Mouse (Mus musculus) sigmoid colon, adult 10 weeks (tissue): ENCODE data around the gene 4932415D10Rik. TPM values are rescaled to one million over a fixed set of nuclear protein-coding genes. Genes with fewer than 3 reads are reported as not detected.

Source experiments
- polyA plus RNA-seq: library from polyadenylated mRNA; stranded (reverse); fragments of 350-450 nt; fragmentation: Illumina TruSeq; extraction: RNeasy Lipid Tissue Mini Kit (QIAGEN cat#74804); gene quantifications from one replicate; pipeline ENCODE4 v1.2.3, GENCODE M21; 2014; ENCODE audit warnings: low read depth, low replicate concordance

Gene 4932415D10Rik
- not detected for polyA plus RNA-seq

DNA sequence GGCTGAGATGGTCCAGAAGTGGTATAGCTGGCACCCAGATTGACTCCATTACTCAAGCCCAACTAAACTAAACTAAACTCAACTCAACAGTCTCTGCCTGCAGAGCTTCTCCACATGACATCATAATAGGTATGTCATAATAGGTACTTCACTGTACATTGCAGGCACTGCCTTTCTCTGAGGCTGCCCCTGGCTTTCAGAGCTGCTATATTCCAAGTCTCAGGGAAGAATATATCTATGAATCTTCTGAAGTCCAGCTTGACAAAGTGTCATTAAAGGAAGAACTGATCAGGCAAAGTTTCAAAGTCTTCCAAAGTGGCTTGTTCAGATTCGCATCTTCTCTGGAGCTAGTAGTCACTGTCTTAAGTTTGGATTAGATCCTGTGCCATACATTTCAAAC is at the start of gene 4932415D10Rik:
TSS of gene 4932415D10Rik (minus strand) at position 101 of the 400 bp plus-strand sequence.

DNA sequence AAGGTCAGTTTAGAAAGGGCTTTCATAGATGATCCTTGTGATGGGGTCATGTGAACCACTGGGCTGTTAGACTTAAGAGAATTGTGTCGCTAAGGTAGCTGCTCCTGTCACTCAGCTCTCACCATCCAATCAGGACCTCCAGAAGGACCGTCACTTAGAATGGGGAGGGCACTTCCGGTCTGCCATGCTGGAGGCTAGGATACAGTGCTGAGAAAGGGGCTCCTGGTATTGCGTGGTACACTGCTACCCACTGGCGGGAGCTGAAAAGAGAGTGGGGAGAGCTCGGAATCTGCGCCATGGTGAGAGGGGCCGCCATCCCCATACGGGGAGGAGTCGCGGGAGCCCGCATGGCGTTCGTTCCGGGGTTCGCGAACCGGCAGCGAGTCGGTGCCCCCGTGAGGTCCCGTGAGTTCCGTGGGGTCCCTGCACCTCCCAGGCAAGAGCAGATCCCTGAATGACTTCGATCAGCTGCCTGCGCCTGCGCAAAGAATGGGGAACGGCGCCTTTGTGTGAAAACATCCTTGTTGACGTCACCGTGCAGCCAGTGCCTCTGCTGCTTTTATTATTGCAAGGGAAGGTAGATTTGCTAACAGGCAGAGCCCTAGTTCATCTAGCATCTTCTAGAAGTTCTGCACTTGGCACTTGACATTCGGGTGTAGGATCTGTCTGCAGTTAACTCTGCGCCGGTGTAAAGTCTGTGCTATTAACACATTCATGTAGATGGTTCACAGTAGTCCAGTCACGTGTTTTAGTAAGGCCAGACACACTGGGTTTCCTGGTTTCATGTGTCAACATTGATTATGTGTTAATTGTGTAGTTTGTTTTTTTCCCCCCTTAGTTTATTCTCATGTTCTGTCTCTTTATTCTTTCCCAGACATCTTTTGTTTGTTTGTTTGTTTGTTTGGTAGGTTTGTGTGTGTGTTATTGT is 38.0 kb upstream of the 4932415D10Rik start, which contains the start of gene Gm4924:
TSS of gene Gm4924 (plus strand) at position 173 of the 928 bp plus-strand sequence.

DNA sequence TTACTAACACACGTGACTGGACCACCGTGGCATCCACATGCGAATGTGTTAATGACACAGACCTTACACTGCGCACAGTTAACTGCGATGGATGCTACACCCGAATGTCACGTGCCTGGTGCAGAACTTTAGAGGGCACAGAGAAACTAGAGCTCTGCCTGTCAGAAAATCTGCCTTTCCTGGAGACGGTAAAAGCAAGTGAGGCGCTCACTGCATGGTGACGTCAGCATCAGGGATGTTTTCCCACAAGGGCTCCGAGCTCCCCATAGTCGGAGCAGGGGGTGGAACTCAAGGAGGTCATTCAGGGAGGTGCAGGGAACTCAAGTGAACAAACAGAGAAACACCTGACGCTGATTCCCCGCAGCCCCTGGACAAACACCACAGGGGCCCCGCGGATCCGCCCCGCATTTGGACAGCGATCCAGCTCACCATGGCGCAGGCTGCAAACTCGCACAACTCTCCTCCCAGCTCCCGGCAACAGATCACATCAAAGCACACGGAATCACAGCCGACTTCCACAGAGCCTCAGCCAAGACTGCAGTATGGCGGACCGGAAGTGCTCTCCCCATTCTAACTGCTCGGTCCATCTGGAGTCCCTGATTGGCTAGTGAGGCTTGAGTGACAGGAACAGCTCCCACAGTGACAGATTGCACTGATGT is 75.5 kb downstream of the 4932415D10Rik start, which contains the start of gene Zfp938:
TSS of gene Zfp938 (minus strand) at position 539 of the 659 bp plus-strand sequence.

Other genes starting within 250 kb of the 4932415D10Rik start
- 8.6 TPM for gene BC024063, start 233.2 kb downstream of the 4932415D10Rik start, polyA plus RNA-seq
- gene AU041133, start 188.6 kb downstream of the 4932415D10Rik start, polyA plus RNA-seq: 15.0 TPM
- 35.0 TPM for gene Zfp938, start 75.3 kb downstream of the 4932415D10Rik start, polyA plus RNA-seq
- 16.1 TPM for gene Gm4924, start 37.7 kb upstream of the 4932415D10Rik start, polyA plus RNA-seq
- not detected for gene Gm1553, start 176.0 kb upstream of the 4932415D10Rik start, polyA plus RNA-seq